Mouse (Mus musculus) left cerebral cortex, adult 8-10 months (tissue): ENCODE results near the gene Rbfox2. TPM values are rescaled to one million over a fixed set of nuclear protein-coding genes. Genes with fewer than 3 reads are reported as not detected.

Source experiments
- DNase-seq, 2 experiments: peaks; one replicate each; pipeline ENCODE4 v3.0.0; 2022; ENCODE audit warnings: low spot score in 2 of 2
- total RNA-seq, 4 experiments: library from RNA; stranded (reverse); gene quantifications; 2 replicates each; pipeline ENCODE4 v1.2.4; 2022

Gene Rbfox2
- total RNA-seq, 4 experiments from 2014 or later, result 211 to 245 (median 225) TPM

DNA sequence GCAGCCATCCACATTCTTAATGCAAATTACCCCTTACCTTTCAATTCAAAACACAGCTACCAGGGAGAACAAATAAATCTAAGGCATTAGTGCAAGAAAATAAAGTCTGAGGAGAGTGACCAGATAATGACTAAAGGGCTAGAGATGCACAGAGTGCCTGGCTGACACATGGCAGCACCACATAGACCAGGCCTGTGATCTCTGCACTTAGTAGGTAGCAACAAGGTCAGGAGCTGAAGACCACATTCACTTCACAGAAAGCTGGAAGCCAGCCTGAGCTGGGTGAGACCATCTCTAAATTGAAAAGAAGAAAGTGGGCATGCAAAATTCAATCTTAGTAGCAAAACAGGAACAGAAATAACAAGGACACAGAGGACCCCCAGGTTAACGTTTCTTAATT, 30.5 kb downstream of the Rbfox2 start:
- no peak for DNase-seq

DNA sequence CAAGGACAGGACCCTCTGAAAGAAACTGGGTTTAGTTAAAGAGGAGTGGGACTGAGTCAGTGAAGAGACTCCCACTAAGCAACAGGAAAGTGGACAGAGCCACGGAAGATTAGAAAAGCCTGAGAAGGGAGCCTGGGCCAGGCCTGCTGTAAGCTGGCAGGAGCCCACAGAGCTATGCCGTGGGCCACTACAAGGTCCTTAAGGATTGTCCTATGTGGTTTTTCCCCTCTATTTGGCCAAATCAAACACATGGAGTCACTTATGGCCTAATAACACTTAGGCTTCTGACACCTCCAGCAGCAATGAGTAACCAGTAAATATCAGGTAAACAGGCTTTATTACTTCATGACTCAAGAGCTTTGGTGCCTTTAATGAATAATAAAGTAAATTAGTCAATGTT, 31.2 kb downstream of the Rbfox2 start:
- no peak for DNase-seq

DNA sequence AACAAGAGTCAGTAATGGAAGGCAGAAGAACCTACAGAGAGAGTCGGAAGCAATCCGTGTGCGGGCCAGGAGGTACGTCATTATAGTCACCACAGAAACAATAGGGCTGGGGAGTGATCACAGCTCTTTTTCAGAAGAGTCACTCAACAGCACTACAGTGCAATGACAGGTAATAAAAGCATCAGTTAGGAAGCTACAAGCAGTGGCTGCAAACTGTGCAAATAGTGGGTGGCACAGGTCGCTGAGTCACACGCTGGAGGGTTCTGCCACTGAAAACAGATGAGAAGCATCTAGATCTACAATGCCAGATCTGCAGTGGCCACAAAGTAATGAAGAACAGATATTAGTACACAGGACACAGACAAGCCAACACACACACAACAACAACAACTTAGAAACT, 32.9 kb downstream of the Rbfox2 start:
- DNase-seq, result no peak

DNA sequence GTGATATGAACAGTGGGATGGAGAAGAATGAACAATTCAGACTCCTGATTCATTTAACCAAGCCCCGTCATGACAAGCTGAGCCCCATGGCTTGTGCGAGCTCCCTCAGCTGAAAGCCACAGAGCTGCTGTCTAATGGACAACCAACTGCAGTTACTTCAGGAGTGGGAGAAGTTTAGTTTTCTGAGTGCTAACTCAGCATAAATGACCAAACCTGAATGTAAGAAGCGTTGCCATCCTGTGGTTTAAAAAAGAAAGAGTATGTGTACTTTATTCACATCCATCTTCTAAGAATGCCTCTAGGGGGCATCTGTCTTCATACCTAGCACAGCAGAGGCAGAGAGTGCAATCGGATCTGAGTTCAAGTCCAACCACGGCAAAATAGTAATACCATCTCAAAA, 35.5 kb downstream of the Rbfox2 start:
- DNase-seq, result no peak

DNA sequence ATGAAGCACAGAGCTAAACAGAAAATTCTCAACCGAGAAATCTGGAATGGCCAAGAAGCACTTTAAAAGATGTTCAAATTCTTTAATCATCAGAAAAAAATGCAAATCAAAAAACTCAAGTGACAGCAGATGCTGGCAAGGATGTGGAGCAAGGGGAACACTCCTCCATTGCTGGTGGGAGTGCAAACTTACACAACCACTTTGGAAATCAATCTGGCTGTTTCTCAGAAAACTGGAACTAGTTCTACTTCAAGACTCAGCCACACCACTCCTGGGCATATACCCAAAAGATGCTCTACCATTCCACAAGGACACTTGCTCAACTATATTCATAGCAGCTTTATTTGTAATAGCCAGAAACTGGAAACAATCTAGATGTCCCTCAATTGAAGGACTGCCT, 37.3 kb downstream of the Rbfox2 start:
- peak in 1 of 2 experiments; percentile 54 for DNase-seq

DNA sequence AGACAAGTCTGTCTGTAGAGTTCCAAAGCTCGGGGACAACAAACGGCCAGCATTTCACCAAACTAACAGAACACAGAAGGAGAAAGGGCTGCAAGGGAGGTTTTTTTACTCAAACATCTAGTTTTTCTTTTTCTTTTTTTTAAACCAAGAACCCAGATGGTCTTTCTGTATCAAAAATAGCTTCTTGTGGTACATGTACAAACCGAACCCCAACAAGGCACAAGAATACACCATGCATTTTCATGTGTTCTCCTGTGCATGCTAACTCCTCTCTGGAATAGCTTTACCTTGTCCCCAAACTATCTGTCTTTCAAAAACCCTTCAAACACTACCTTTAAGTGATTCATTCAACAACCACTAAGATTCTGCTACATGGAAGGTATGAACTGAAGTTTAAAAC, 38.4 kb downstream of the Rbfox2 start:
- no peak for DNase-seq

DNA sequence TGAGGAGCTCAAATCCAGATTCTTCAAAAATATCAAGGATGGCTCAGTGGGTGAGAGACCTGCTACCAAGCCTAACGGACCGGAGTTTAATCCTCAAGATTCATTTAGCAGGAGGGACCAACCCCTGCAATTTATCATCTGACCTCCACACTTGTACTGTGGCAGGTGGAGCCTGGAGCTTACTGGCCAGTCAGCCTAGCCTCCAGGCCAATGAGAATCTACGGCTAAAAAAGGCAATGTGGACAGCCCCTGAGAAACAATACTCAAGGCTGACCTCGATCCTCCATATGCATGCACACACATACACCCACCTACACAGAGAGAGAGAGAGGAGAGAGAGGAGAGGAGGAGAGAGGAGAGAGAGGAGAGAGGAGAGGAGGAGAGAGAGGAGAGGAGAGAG, 41.5 kb downstream of the Rbfox2 start:
- DNase-seq, result no peak

DNA sequence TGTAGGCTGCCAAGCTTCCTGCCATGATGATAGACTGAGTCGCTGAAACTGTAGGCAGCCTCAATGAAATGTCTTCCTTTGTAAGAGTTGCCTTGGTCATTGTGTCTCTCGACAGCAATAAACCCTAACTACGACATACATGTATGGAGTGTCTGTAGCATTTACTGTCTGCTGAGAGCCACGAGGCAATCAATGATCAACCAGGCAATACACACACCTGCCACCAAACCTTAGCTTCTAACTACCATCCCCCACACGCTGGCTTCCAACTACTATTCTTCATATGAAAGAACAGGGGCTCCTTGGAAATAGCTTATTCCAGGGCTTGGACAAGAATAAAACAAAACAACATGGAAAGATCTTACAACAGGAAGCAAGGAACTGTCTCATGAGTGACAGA, 42.5 kb downstream of the Rbfox2 start:
- no peak for DNase-seq

DNA sequence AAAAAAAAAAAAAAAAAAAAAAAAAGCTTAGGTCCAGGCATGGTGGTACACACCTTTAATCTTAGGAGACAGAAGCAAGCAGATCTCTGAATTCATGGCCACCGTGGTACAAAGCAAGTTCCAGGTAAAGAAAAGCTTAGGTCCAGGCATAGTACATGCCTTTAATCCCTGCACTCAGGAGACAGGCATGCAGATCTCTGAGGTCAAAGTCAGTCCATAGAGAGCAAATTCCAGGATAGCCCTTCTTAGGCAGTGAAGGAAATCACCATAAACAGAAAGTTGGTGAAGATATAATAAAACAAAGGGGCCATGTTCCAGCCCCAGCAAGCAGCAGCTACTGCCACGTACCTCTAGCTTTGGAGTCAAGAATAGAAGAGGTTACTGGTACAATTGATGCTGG, 44.0 kb downstream of the Rbfox2 start:
- DNase-seq, result no peak

DNA sequence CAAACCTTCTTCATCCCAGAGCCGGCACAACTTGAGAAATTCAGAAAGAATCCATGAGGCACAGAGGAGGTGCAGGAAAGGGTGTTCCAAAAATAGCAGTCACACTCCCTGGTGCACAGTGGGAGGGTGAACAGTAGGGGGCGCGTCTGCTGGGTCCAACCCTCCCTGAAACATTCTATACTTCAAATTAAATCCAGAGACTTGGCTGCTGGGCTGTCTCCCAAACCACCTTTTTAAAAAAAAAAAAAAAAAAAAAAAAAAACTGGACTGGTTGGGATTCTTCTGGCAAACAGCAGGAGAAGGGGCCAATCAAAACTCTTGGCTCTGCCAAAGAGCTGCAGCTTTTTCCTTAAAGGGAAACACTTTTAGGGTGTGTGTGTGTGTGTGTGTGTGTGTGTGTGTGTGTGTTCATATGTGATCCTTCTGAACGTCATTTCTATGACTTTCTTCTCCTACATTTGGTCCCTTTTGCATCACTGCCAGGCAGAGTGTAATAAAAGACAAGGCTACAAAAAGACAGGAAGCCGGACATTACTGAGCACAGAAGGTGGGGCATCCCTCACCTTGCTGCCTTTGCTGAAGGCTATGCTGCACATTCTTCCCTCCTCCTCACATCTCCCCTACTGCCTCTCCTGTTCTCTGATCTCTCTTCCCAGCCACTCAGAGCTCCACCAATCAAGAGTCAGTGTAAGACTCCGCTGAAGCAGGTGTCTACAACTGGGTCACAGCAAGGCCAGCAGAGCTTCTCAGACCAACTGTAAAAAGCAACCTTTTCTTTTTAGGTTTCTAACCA, 49.2 kb downstream of the Rbfox2 start:
- peak; percentile 53 to 72 for DNase-seq

DNA sequence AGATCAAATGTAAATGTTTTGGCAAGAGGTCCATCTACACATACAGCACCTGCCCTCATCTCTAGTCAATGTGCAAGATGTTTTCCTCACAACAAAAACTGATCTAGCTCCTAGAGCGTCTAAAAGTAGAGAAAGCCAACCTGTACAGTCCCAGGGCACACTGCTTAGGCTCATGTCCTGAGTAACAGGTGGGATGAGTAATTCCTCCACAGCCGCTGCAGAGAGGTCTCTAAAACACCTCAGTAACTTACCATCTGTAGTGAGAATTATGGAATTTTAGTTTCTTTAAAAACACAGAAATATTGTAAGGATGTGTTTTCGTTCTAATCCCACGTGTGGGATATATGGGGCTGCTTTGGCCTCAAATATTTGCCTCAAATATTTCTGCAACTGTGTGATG, 50.0 kb downstream of the Rbfox2 start:
- no peak for DNase-seq

DNA sequence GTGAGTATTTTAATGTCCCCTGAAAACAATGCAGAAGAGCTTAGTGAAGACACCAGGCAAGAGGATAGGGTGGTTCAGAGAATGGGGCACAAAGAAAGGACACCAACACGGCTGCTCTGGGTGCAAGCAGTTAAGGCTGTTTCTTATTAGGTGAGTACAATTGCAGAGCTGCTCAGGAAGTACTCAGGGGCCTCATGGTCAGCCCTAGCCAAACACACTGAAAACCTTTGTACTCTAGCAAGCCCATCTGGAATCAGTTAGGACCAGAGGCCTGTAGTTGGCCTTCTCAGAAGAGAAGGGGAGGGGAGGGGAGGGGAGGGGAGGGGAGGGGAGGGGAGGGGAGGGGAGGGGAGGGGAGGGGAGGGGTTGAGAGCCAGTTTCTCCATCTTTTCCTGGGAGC, 52.2 kb downstream of the Rbfox2 start:
- no peak for DNase-seq

DNA sequence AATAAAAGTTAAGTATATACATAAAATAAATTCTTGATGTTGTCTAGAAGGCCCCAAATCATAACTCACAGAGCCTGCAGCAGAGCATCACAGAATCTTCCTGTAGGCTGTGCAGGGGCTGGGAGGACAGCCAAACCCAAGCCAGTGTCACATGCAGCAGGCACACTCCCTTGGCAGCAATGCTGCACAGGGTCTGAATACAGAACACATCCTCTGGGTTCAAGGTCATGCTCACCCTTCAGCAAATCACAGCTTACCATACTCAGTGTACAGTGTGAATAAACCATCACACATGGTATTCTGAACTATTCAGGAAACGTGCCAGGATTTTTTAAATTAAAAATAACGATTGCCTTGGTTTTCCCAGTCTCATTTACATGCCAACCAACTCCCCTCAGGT, 52.7 kb downstream of the Rbfox2 start:
- no peak for DNase-seq

DNA sequence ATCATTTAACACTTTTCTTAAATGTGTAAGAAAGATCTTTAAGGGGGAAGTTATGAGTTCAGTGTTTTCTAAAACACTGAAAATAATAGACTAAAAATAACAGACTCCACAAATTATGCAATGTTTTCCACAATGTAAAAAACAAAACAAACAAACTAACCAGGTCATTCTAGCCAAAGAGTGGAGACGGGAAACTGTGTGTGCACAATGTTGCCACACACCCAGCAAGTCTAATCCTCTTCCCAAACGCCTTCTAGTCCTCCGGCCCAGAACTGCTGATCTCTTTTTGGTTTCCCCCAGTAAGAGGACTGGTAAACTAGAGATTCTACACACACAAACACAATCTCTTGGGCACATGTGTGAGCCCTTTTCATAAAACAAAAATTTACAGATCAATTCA, 55.1 kb downstream of the Rbfox2 start:
- DNase-seq, result no peak

DNA sequence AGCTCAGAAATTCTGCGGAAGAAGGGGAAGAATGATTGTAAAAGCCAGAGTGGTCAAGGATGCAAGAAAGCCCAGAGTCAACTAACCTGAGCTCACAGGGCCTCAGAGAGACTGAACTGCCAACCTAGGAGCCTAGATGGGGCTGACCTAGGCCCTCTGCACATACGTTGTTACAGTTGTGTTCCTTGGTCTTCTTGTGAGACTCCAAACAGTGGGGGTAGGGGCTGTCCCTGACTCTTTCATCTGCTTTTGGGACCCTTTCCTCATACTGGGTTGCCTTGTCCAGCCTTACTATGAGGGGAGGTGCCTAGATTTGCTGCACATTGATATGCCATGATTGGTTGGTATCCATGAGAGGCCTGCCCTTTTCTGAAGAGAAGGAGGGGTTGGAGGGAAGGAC, 56.0 kb downstream of the Rbfox2 start:
- no peak for DNase-seq

DNA sequence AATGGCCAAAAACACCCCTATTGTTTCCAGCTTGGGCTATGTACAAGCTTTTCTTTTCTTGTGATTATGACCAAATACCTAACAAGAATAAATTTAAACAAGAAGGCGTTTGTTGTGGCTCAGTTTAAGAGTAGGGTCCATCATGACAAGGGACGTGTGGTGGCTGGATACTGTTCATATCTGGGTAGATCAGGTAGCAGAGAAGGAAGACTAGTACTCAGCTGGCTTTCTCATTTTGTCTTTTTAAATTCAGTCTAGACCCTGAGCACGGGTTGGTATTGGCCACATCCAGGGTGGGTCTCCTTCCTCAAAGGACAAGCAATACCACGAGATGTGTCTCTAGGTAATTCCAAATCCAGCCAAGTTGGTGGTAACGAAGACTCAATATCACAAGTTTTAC, 57.4 kb downstream of the Rbfox2 start:
- no peak for DNase-seq

DNA sequence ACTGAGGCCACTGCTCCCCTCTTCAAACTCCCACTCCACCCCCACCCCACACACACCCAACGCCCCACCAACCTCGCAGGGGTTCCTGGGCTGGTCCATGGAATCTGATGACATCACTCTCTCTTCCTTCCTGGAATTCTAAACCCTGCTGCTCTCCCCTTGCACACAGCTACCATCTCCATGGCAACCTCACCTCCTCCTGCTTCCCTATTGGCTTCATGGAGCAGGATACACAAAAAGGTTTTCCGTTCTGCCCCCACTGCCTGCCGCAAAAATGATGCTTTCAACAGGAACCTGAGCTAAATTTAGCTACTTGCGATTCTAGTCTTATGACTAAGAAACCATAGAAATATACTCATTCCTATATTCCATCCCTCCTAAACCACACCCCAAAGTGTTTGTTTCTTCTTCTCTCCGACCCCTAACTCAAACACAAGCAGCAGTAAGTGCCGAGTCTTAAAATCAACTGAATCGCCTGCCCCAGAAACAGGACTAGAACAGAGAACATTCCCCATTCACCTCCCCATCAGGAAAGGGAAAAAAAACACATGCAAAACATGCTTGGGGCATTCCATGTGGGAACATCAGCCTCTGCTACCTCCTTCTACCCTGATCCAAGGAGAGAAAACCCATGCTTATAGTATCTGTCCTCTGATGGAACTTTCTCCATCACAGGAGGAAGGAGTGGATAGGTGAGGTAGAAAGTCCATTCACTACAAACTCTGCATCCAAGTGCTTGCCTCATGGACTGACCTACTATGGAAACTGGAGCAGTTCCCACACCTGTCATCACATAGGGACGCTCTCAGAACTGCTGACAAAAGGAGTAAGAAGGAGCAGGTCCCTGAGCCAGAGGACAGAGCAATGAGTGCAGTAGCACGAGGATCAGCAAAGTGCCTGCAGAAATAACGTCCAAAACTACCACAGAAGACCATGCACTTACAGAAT, 61.1 kb downstream of the Rbfox2 start:
- DNase-seq, result peak; percentile 61 to 94

DNA sequence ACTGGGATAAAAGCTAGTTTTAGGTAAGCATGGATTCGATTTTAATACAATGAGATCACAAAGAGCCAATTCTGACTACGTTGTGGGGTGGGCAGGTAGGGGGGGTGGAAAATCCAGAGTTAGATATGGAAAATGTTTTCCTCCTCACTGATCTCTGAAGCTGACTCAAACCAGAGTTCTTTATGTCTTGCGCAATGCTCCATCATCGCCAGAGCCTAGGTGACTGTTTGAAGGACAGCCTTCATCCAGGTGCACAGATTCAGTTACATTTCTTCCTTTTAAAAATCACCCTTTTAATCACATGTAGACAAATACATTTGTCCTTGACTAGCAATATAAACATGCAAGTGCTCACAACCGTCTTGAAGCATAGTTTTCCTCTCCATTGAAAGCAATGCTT, 62.2 kb downstream of the Rbfox2 start:
- no peak for DNase-seq

DNA sequence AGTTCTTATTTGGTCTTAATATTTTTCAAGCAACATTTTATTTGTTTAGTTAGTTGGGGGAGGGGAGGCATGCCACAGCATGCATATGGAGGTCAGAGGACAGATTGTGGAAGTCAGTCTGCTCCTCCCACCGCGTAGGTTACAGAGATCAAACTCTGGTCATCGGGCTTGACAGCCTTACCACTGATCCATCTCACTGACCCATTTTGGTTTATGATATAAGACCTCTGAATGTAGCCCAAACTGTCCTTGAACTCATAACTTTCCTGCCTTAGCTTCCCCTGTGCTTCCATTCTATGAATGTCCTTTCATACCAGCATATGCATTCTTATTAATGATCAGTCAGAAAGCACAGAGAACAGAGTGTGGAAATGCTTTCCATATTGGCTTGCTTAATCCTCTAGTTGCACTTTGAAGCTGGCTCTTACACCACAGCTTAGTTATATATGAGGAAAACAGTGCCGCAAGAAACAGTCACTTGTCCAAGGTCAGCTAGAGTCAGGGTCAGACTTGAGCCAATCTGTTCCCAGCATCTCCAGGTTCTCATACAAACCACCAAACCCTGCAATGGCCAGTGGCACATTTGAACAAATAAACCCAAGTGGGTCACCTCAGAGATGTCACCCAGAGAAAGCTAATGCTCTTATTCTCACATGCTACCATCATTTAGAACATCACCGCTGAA, 62.8 kb downstream of the Rbfox2 start:
- DNase-seq, result no peak

DNA sequence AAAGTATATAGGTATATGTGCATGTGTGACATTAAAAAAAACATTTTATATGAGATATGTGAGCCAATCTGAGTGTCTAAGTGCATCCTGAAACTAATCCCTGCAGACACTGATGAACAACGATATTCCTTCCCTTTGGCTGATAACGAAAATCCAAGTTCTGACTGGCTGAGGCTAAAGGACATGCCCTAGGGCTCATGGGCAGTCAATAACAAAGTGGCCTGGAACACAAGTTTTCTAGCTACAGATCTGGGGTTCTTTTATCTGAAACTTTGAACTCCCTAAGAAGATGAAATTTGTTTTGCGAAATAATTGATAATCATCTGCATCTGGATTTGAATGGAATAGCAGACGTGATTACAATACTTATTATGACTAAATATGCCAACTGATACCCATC, 66.2 kb downstream of the Rbfox2 start:
- DNase-seq, result no peak

DNA sequence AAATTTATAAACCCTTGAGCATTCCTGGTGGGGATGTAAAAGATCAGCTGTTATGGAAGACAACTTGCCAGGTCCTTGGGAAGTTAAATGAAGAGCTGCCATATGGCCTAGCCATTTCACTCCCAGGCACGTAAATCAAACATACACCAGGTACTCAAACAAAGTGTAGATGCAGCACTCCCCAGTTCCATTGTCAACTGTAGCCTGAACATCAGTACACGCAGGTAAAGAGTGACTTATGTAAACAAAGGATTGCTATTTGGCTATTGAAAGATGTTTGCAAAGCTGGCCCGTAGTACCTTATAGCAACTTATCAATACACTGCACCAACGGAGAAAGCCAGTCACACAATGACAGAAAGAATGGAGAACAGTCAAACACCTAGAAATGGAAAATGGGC, 67.2 kb downstream of the Rbfox2 start:
- no peak for DNase-seq

DNA sequence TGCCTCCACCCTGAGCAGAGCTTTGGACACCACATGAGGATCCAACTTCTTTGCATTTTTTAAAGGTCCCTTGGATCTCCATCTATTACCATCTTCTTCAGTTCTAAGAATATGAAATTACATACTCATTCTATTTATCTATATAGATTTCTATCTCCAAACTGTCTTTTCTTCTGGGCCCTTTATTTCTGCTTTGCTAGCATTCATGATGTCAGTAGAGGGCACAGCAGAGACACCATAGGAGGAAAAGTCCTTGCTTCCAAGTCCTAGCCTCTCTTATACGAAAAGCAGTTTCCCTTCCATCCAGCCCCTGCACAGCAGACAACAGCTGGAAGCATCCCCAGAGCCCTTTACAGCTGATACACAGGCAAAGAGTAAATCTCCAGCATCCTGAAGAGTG, 69.1 kb downstream of the Rbfox2 start:
- DNase-seq, result no peak
